Mouse (Mus musculus) neural tube, embryonic 11.5 days (tissue): ENCODE results near the gene Bbs9. TPM values are rescaled to one million over a fixed set of nuclear protein-coding genes. Genes with fewer than 3 reads are reported as not detected.

Experiments
- ATAC-seq: fragments of 200-750 bp; cut with Nextera tagmentation; 2 replicates; pipeline ENCODE4 v1.8.0; 2017; ENCODE audit warnings: moderate number of reproducible peaks, mild to moderate bottlenecking, moderate TSS enrichment, moderate library complexity; ENCODE audit not compliant: insufficient read depth, low FRiP score, low TSS enrichment
- DNase-seq: peaks from one replicate; pipeline ENCODE4 v3.0.0-alpha.2; 2015; ENCODE audit warnings: low spot score
- H3K27ac ChIP-seq: fragments of 300-500 bp; sonication (generic); 2 replicates; pipeline ENCODE4 v1.5.1; 2014; ENCODE audit warnings: low read depth, mild to moderate bottlenecking, low read length
- H3K27me3 ChIP-seq: fragments of 300-500 bp; sonication (generic); 2 replicates; pipeline ENCODE4 v1.6.1; 2014; ENCODE audit warnings: mild to moderate bottlenecking, low read length, mixed read lengths; ENCODE audit not compliant: control insufficient read depth, insufficient read depth
- H3K36me3 ChIP-seq: fragments of 300-500 bp; sonication (generic); 2 replicates; pipeline ENCODE4 v1.6.1; 2014; ENCODE audit warnings: mild to moderate bottlenecking, low read length, moderate library complexity, mixed read lengths; ENCODE audit not compliant: control insufficient read depth, insufficient read depth
- H3K4me1 ChIP-seq: fragments of 300-500 bp; sonication (generic); 2 replicates; pipeline ENCODE4 v1.6.1; 2014; ENCODE audit warnings: low read length, mixed read lengths; ENCODE audit not compliant: control insufficient read depth, insufficient read depth
- H3K4me2 ChIP-seq: fragments of 300-500 bp; sonication (generic); 2 replicates; pipeline ENCODE4 v1.6.1; 2014; ENCODE audit warnings: low read depth, mild to moderate bottlenecking, moderate library complexity
- H3K4me3 ChIP-seq: fragments of 300-500 bp; sonication (generic); 2 replicates; pipeline ENCODE4 v1.5.1; 2014; ENCODE audit warnings: low read depth, low read length
- H3K9ac ChIP-seq: fragments of 300-500 bp; sonication (generic); 2 replicates; pipeline ENCODE4 v1.6.1; 2014; ENCODE audit warnings: mild to moderate bottlenecking, low read length
- H3K9me3 ChIP-seq: fragments of 300-500 bp; sonication (generic); 2 replicates; pipeline ENCODE4 v1.6.1; 2016; ENCODE audit warnings: low read length; ENCODE audit not compliant: control insufficient read depth
- WGBS: fragments of 180-500 bp; shearing (Covaris S2); extraction: QIAGEN DNeasy Blood & Tissue Kit; methylation state at CpG from one replicate; pipeline ENCODE4 v1.1.7; 2014; 5-methylcytosine and 5-hydroxymethylcytosine counted together
- polyA plus RNA-seq: library from polyadenylated mRNA; unstranded; fragments of >200 nt; fragmentation: Nextera tagmentation; extraction: Ambion mirVana; gene quantifications from 2 replicates; pipeline ENCODE4 v1.2.1, GENCODE M21; 2014

The Bbs9 gene
- polyA plus RNA-seq, 1 experiment from 2014 or later, result 16.9 TPM

GRCm38 (mm10) chr9:22697811-22698210, 222.3 kb downstream of the Bbs9 start:
- no peak for ATAC-seq
- 53% methylated on average over 4 of the region's 4 CpGs for WGBS

DNA sequence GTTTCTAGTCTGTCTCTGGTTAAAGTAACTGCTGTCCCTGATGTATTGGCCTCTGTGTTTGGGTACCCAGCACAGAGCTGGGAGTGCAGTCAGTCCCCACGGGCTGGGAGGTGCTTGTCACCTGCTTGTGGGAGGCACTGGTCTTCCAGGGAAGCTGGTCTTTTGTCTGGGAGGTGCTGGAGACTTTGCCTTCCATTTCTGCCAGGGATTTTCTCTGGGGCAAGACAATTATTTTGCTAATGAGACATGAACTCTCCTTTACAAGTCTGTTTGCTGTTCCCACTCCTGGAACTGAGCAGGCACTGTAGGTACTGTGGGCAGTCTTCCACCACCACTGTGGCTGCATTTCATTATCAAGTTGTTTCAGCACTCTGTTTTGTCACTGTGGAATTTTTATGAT, 223.0 kb downstream of the Bbs9 start:
- no peaks in the 10 kb centered on the region for H3K27me3 ChIP-seq
- no peak overlapping the region for H3K4me3 ChIP-seq
- ATAC-seq (no peak), DNase-seq (no peak)
- no peaks in the 10 kb centered on the region for H3K36me3 ChIP-seq
- H3K9me3 ChIP-seq, result no peaks in the 10 kb centered on the region
- WGBS, result 10% methylated on average over 1 of the region's 1 CpGs
- no peak overlapping the region for H3K9ac ChIP-seq
- no peaks in the 10 kb centered on the region for H3K4me1 ChIP-seq
- no peak overlapping the region for H3K4me2 ChIP-seq
- H3K27ac ChIP-seq, result no peak overlapping the region

More at GRCm38 (mm10) chr9:22697811-22698210, 222.3 kb downstream of the Bbs9 start:
- Histone ChIP-seq H3K4me3 (no peak overlapping the region), H3K27ac (no peak overlapping the region), H3K9me3 (no peaks in the 10 kb centered on the region), H3K27me3 (no peaks in the 10 kb centered on the region), H3K36me3 (no peaks in the 10 kb centered on the region), H3K9ac (no peak overlapping the region), H3K4me2 (no peak overlapping the region), H3K4me1 (no peaks in the 10 kb centered on the region)
- no peak for DNase-seq

- Histone ChIP-seq H3K4me1 (no peaks in the 10 kb centered on the region), H3K27ac (no peak overlapping the region), H3K9me3 (no peaks in the 10 kb centered on the region; the same call in 1 of the 2 replicates), H3K27me3 (no peaks in the 10 kb centered on the region), H3K9ac (no peak overlapping the region), H3K4me2 (no peak overlapping the region), H3K36me3 (no peaks in the 10 kb centered on the region), H3K4me3 (no peak overlapping the region)
- WGBS, result 90% methylated on average over 1 of the region's 1 CpGs
- DNase-seq (no peak), ATAC-seq (no peak)
Measured at GRCm38 (mm10) chr9:22702065-22702611, 226.6 kb downstream of the Bbs9 start.

DNA sequence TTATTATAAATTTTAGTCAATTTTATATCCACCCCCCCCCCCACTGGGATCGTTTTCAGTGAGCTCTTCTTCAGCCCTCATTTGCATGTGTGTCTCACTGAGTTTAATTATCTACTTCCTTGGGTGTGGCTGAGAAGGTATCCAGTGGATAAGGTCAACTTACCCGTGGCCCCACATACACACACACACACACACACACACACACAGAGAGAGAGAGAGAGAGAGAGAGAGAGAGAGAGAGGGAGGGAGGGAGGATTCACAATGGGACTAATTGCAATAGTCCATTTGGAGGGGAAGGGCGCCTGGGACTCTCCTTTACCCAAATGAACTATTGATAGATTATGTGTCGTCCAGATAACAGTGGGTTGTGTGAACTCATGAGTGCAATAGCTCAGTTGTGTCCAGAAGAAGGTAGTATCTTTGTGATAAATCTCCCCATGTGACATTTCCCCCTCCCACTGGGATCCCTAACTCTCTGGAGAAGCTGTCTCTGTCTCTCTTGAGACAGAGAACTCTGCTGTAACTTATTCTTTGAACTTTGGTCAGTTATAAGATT, 227.4 kb downstream of the Bbs9 start:
- no peak for ATAC-seq
- no peak overlapping the region for H3K4me2 ChIP-seq
- H3K27ac ChIP-seq, result no peak overlapping the region
- H3K36me3 ChIP-seq, result no peaks in the 10 kb centered on the region
- DNase-seq, result no peak
- H3K9ac ChIP-seq, result no peak overlapping the region
- no peaks in the 10 kb centered on the region; the same call in 1 of the 2 replicates for H3K9me3 ChIP-seq
- WGBS, result 81% methylated on average over 4 of the region's 4 CpGs
- H3K4me3 ChIP-seq, result no peak overlapping the region
- H3K4me1 ChIP-seq, result no peaks in the 10 kb centered on the region
- no peaks in the 10 kb centered on the region for H3K27me3 ChIP-seq

DNA sequence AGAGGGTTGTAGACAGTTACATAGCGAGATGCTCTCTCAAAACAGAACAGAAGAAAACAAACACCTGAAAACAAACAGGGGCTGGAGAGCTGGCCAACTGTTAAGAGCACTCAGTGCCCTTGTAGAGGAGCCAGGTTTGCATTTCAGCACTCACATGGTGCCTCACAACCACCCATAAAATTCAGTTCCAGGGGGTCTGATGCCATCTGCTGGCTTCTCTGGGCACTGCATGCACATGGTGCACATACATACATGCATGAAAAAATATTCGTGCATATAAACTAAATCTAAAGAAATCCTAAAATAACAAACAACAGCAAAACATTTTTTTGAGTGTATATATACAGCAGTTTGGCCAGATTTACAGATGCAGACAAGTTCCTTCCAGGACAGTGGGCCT, 228.0 kb downstream of the Bbs9 start:
- no peak for ATAC-seq
- H3K4me2 ChIP-seq, result no peak overlapping the region
- no peaks in the 10 kb centered on the region for H3K27me3 ChIP-seq
- no peak overlapping the region for H3K27ac ChIP-seq
- H3K4me3 ChIP-seq, result no peak overlapping the region
- no peaks in the 10 kb centered on the region for H3K36me3 ChIP-seq
- no peaks in the 10 kb centered on the region; the same call in 1 of the 2 replicates for H3K9me3 ChIP-seq
- H3K9ac ChIP-seq, result no peak overlapping the region
- no peak for DNase-seq
- 97% methylated on average over 2 of the region's 2 CpGs for WGBS
- H3K4me1 ChIP-seq, result no peaks in the 10 kb centered on the region

DNA sequence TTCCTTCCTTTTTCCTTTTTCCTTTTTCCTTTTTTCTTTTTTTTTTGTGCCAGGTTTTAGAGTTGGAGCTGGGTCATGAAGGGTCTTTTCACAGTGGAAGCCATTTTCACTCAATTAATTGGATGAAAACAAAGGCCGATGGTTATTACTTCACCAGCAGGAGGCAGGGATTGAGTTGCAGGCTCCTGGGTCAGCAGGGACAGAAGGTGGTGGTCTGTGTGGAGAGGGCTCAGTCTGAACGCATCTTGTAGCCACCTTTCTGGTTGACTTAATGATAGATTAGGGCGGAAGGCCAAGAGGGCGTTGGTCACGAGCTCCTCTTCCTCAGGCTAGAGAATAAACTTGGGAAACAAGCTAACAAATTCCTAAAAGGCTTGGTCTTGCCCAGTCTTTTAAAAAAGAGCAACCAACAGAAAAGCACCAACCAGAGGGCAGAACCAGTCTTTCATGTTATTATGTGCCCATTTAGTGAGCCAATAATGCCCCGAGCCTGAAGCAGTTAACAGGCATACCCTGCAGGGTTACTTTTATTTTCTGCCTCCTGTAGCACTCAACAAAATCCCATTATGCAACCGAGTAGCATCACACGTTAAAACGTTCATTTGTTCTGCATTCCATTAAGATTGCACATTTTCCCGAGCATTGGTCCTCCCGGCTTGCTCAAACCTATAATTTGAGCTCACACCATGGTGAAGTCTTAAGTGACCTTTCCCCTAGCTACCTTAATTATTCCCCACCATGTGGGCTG, 231.8 kb downstream of the Bbs9 start:
- H3K4me1 ChIP-seq, result no peaks in the 10 kb centered on the region
- ATAC-seq, result no peak
- H3K9ac ChIP-seq, result no peak overlapping the region
- no peaks in the 10 kb centered on the region for H3K36me3 ChIP-seq
- H3K27me3 ChIP-seq, result no peaks in the 10 kb centered on the region
- no peak overlapping the region for H3K4me2 ChIP-seq
- H3K4me3 ChIP-seq, result no peak overlapping the region
- H3K9me3 ChIP-seq, result no peaks in the 10 kb centered on the region; the same call in 1 of the 2 replicates
- no peak for DNase-seq
- H3K27ac ChIP-seq, result no peak overlapping the region
- 18% methylated on average over 11 of the region's 11 CpGs for WGBS

DNA sequence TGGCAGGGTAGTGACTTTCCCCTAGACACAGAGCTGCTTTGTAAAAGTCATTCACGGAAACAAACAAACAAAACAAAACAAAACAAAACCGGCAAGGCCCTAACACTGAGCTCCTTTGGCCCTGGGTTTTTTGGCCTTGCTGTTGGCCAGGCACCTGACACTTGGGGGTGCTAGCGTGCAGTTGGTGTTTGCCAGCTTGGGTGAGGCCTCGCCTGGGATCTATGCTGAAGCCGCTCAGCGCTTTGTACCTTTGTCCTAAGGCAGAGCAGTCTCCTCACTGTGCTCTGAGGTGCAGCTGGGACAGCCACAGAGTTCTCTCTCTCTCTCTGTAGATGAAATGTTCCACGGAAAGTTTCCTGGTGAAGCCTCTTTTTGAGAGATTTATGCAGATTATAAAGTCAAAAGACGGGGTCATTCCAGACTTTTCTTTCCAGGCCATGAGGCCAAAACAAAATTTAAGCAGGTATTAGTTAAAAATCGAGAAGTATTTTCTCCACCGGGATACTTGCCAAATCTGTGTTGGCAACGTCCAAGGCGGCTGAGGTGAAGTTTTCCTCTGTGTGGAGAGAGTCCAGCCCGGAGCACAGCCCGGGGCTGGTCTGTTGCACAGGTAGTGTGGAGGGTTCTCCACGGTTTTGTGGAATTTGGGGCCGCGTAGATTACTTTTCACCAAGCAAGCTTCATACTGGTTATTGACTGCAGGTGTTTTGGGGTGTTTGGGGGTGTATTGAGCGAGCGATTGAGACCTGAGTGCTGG, 233.6 kb downstream of the Bbs9 start:
- no peaks in the 10 kb centered on the region for H3K27me3 ChIP-seq
- ATAC-seq (peak; percentile 75; the same call in 1 of the 2 replicates), DNase-seq (peak; percentile 78)
- H3K4me1 ChIP-seq, result no peaks in the 10 kb centered on the region
- H3K9ac ChIP-seq, result no peak overlapping the region
- no peak overlapping the region for H3K4me2 ChIP-seq
- H3K36me3 ChIP-seq, result no peaks in the 10 kb centered on the region
- no peak overlapping the region for H3K4me3 ChIP-seq
- 55% methylated on average over 19 of the region's 19 CpGs for WGBS
- H3K27ac ChIP-seq, result no peak overlapping the region
- no peaks in the 10 kb centered on the region for H3K9me3 ChIP-seq

GRCm38 (mm10) chr9:22710032-22710431, 234.5 kb downstream of the Bbs9 start:
- no peaks in the 10 kb centered on the region for H3K27me3 ChIP-seq
- no peak overlapping the region for H3K9ac ChIP-seq
- no peak for DNase-seq
- no peaks in the 10 kb centered on the region for H3K9me3 ChIP-seq
- H3K27ac ChIP-seq, result no peak overlapping the region
- H3K4me1 ChIP-seq, result no peaks in the 10 kb centered on the region
- H3K36me3 ChIP-seq, result no peaks in the 10 kb centered on the region
- WGBS, result 74% methylated on average over 7 of the region's 7 CpGs
- no peak for ATAC-seq
- H3K4me2 ChIP-seq, result no peak overlapping the region
- H3K4me3 ChIP-seq, result no peak overlapping the region
